Mouse (Mus musculus) ES-E14 (cell line): ENCODE data around the gene Rrp8. TPM values are rescaled to one million over a fixed set of nuclear protein-coding genes. Genes with fewer than 3 reads are reported as not detected.

Experiments used
- DNase-seq: peaks from one replicate; pipeline ENCODE4 v3.0.0-alpha.2; 2013; ENCODE audit warnings: low read depth, low spot score
- H3K27ac ChIP-seq: 2 replicates; pipeline ENCODE4 v1.5.1; 2012; ENCODE audit warnings: low read depth, mild to moderate bottlenecking, low read length, moderate library complexity, mixed read lengths; ENCODE audit not compliant: poor library complexity, insufficient read depth, severe bottlenecking
- H3K36me3 ChIP-seq: 2 replicates; pipeline ENCODE4 v1.6.1; 2012; ENCODE audit warnings: mild to moderate bottlenecking, low read length, moderate library complexity, mixed read lengths; ENCODE audit not compliant: control insufficient read depth, poor library complexity, insufficient read depth, severe bottlenecking
- H3K4me1 ChIP-seq, 2 experiments: fragments of 150-350 bp in 1 of 2; sonication (generic) in 1 of 2; 2 replicates each; pipeline ENCODE4 v1.6.1; 2012; ENCODE audit warnings: low read length in 2 of 2, mild to moderate bottlenecking in 1 of 2, mixed read lengths in 1 of 2; ENCODE audit not compliant: control insufficient read depth in 2 of 2, insufficient read depth in 2 of 2, poor library complexity in 1 of 2
- H3K4me3 ChIP-seq, 2 experiments: fragments of 150-350 bp in 1 of 2; sonication (generic) in 1 of 2; 2 replicates each; pipeline ENCODE4 v1.5.1; 2012; ENCODE audit warnings: low read length in 2 of 2, low read depth in 1 of 2, mild to moderate bottlenecking in 1 of 2, mixed read lengths in 1 of 2; ENCODE audit not compliant: insufficient read depth in 1 of 2, poor library complexity in 1 of 2, severe bottlenecking in 1 of 2
- H3K9ac ChIP-seq: 2 replicates; pipeline ENCODE4 v1.6.1; 2012; ENCODE audit warnings: low read depth, mild to moderate bottlenecking, low read length, mixed read lengths; ENCODE audit not compliant: poor library complexity, insufficient read depth, severe bottlenecking
- H3K9me3 ChIP-seq: fragments of 150-350 bp; sonication (generic); 2 replicates; pipeline ENCODE4 v1.6.1; 2012; ENCODE audit warnings: low read depth, mild to moderate bottlenecking, low read length; ENCODE audit not compliant: control insufficient read depth, insufficient read depth
- CHD2 ChIP-seq: IDR thresholded peaks from 2 replicates; pipeline ENCODE4 v1.6.1; 2014; ENCODE audit warnings: mild to moderate bottlenecking, low read depth, low read length, inconsistent platforms
- HCFC1 ChIP-seq: IDR thresholded peaks from 2 replicates; pipeline ENCODE4 v1.6.1; 2012; ENCODE audit warnings: low read length, inconsistent platforms, borderline replicate concordance; ENCODE audit not compliant: insufficient read depth
- MAFK ChIP-seq: IDR thresholded peaks from 2 replicates; pipeline ENCODE4 v1.6.1; 2014; ENCODE audit warnings: mild to moderate bottlenecking, low read depth, low read length, inconsistent platforms; ENCODE audit not compliant: insufficient read depth
- ZC3H11A ChIP-seq: IDR thresholded peaks from 2 replicates; pipeline ENCODE4 v1.6.1; 2012; ENCODE audit warnings: low read depth, mild to moderate bottlenecking, inconsistent platforms, low read length, borderline replicate concordance
- ZNF384 ChIP-seq: IDR thresholded peaks from 2 replicates; pipeline ENCODE4 v1.6.1; 2012; ENCODE audit warnings: low read depth, low read length, inconsistent platforms
- in situ Hi-C, 2 experiments: fragments of 600-800 bp; cut with MboI; formaldehyde crosslinking; loops; one replicate each; pipeline ENCODE4 v1.15.1; 2025; ENCODE audit warnings: low sequenced_read_pairs in 2 of 2, inconsistent platforms in 1 of 2; ENCODE audit not compliant: unreplicated experiment in 2 of 2
- total RNA-seq: library from RNA; depleted of rRNA; stranded (reverse); fragments of 300-350 nt; gene quantifications from 2 replicates; pipeline ENCODE4 v1.2.3, GENCODE M21; 2012

Gene Rrp8
- total RNA-seq, 1 experiment = 35.6 TPM

- H3K4me1 ChIP-seq = no peaks in the 10 kb centered on the region
- in situ Hi-C loops = no loop called here
- no peaks in the 10 kb centered on the region for H3K9me3 ChIP-seq
- no peak for DNase-seq
- no peak overlapping the region for H3K27ac ChIP-seq
- H3K4me3 ChIP-seq = peak overlapping the region; percentile 67 to 70
- H3K36me3 ChIP-seq = no peaks in the 10 kb centered on the region
- peak overlapping the region; percentile 20; the same call in 1 of the 2 replicates for H3K9ac ChIP-seq
- TF ChIP-seq ZC3H11A = no peak
- TF ChIP-seq MAFK = no peak
- no peak for TF ChIP-seq HCFC1
- no peak for TF ChIP-seq CHD2
- no peak for TF ChIP-seq ZNF384
Measured at GRCm38 (mm10) chr7:105762517-105763270, 25.5 kb upstream of the Rrp8 start.

GRCm38 (mm10) chr7:105761813-105762484 lies 24.8 kb upstream of the Rrp8 start:
- Histone ChIP-seq H3K27ac (no peak overlapping the region), H3K36me3 (no peaks in the 10 kb centered on the region), H3K4me3 (peak overlapping the region; percentile 67 to 70), H3K4me1 (no peaks in the 10 kb centered on the region), H3K9me3 (no peaks in the 10 kb centered on the region), H3K9ac (peak overlapping the region; percentile 20; the same call in 1 of the 2 replicates)
- in situ Hi-C loops = no loop called here
- no peak for TF ChIP-seq HCFC1
- TF ChIP-seq CHD2 = no peak
- TF ChIP-seq ZC3H11A = no peak
- TF ChIP-seq MAFK = no peak
- no peak for DNase-seq

- H3K4me1 ChIP-seq = peaks cover 0 to 4% of the 10 kb centered on the region in 2 experiments; a peak in 1 of 4 replicates
- no peak for DNase-seq
- H3K4me3 ChIP-seq = no peak overlapping the region
- TF ChIP-seq HCFC1 (no peak), MAFK (no peak), CHD2 (no peak), ZC3H11A (no peak), ZNF384 (no peak)
- H3K9ac ChIP-seq = no peak overlapping the region
- H3K36me3 ChIP-seq = peaks cover 13% of the 10 kb centered on the region
- H3K9me3 ChIP-seq = no peaks in the 10 kb centered on the region
- in situ Hi-C loops = no loop called here
- no peak overlapping the region for H3K27ac ChIP-seq
Measured at GRCm38 (mm10) chr7:105753281-105753680, 16.1 kb upstream of the Rrp8 start.

- in situ Hi-C loops = no loop called here
- H3K9ac ChIP-seq = no peak overlapping the region
- H3K27ac ChIP-seq = no peak overlapping the region
- H3K4me3 ChIP-seq = no peak overlapping the region
- H3K4me1 ChIP-seq = peaks cover 0 to 4% of the 10 kb centered on the region in 2 experiments; a peak in 1 of 4 replicates
- no peaks in the 10 kb centered on the region for H3K9me3 ChIP-seq
- peaks cover 15% of the 10 kb centered on the region for H3K36me3 ChIP-seq
- no peak for DNase-seq
- TF ChIP-seq HCFC1 (no peak), ZC3H11A (no peak), ZNF384 (no peak), CHD2 (no peak), MAFK (no peak)
Measured at GRCm38 (mm10) chr7:105752716-105753115, 15.5 kb upstream of the Rrp8 start.
